Mouse (Mus musculus) limb, embryonic 12.5 days (tissue): ENCODE results near the gene Phtf2. TPM values are rescaled to one million over a fixed set of nuclear protein-coding genes. Genes with fewer than 3 reads are reported as not detected.
"Not testable (repeated sequence)": the region's sequence is repeated elsewhere in the genome, so short reads cannot be mapped to it uniquely, and the experiment has no call there.

ENCODE experiments used
- ATAC-seq: fragments of 200-750 bp; cut with Nextera tagmentation; 2 replicates; pipeline ENCODE4 v1.8.0; 2017; ENCODE audit warnings: low read depth, moderate TSS enrichment; ENCODE audit not compliant: insufficient number of reproducible peaks, insufficient read depth, low FRiP score, low TSS enrichment
- H3K27ac ChIP-seq: fragments of 300-500 bp; sonication (generic); 2 replicates; pipeline ENCODE4 v1.5.1; 2016; ENCODE audit warnings: mild to moderate bottlenecking, moderate library complexity
- H3K27me3 ChIP-seq: fragments of 300-500 bp; sonication (generic); 2 replicates; pipeline ENCODE4 v1.6.1; 2016; ENCODE audit warnings: mild to moderate bottlenecking, moderate library complexity
- H3K36me3 ChIP-seq: fragments of 300-500 bp; sonication (generic); 2 replicates; pipeline ENCODE4 v1.6.1; 2016; ENCODE audit warnings: mild to moderate bottlenecking, moderate library complexity
- H3K4me1 ChIP-seq: fragments of 300-500 bp; sonication (generic); replicated peaks from 2 replicates; pipeline ENCODE4 v1.6.1; 2016
- H3K4me2 ChIP-seq: fragments of 300-500 bp; sonication (generic); 2 replicates; pipeline ENCODE4 v1.6.1; 2016; ENCODE audit warnings: mild to moderate bottlenecking, moderate library complexity
- H3K4me3 ChIP-seq: fragments of 300-500 bp; sonication (generic); replicated peaks from 2 replicates; pipeline ENCODE4 v1.5.1; 2016; ENCODE audit warnings: mild to moderate bottlenecking
- H3K9ac ChIP-seq: fragments of 300-500 bp; sonication (generic); replicated peaks from 2 replicates; pipeline ENCODE4 v1.6.1; 2016; ENCODE audit warnings: mild to moderate bottlenecking, moderate library complexity
- H3K9me3 ChIP-seq: fragments of 300-500 bp; sonication (generic); 2 replicates; pipeline ENCODE4 v1.6.1; 2016; ENCODE audit warnings: mild to moderate bottlenecking, moderate library complexity
- WGBS: fragments of 180-500 bp; shearing (Covaris S2); methylation state at CpG from one replicate; pipeline ENCODE4 v1.1.7; 2016; 5-methylcytosine and 5-hydroxymethylcytosine counted together
- polyA plus RNA-seq: library from polyadenylated mRNA; unstranded; fragments of >200 nt; fragmentation: Nextera tagmentation; extraction: Ambion mirVana; gene quantifications from 2 replicates; pipeline ENCODE4 v1.2.1, GENCODE M21; 2016

Gene Phtf2
- polyA plus RNA-seq, 1 experiment from 2014 or later, result 20.8 TPM

DNA sequence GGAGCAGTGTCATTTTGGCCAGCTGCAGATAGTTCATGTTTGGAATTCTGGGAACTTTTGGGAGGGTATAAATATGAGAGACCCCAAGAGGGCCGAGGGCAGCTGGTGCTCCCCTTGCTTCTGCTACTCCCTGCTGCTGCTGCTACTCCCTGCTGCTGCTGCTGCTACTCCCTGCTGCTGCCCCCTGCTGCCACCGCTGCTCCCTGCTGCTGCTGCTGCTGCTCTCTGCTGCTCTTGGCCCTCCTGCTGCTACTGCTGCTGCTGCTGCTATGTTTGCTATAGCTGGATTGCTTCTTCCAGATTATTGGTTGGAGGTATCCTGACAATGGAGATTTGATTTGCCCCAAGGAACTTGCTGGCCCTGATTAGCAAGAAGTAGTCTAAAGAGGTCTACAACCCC is 143.1 kb downstream of the Phtf2 start:
- no peaks in the 10 kb centered on the region for H3K4me1 ChIP-seq
- no peaks in the 10 kb centered on the region for H3K9me3 ChIP-seq
- no peaks in the 10 kb centered on the region for H3K27me3 ChIP-seq
- H3K4me2 ChIP-seq, result no peak overlapping the region
- no peak overlapping the region for H3K4me3 ChIP-seq
- no peak for ATAC-seq
- WGBS, result 61% methylated on average over 2 of the region's 2 CpGs
- H3K27ac ChIP-seq, result no peak overlapping the region
- H3K9ac ChIP-seq, result no peak overlapping the region
- H3K36me3 ChIP-seq, result no peaks in the 10 kb centered on the region

DNA sequence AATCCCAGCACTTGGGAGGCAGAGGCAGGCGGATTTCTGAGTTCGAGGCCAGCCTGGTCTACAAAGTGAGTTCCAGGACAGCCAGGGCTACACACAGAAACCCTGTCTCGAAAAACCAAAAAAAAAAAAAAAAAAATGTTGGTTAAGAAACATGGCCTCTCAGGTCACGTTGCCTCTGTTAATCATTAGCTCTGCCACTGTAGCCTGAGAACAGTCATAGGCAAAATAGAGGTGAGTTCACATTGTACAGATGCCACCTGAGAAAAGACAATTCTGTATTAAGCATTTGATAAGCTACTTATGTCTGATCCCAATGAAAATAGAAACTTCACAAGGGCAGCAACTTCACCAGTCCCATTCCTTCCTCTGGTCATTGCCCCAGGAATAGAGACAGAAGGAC is 158.7 kb downstream of the Phtf2 start:
- not testable (repeated sequence) for H3K36me3 ChIP-seq, ATAC-seq, H3K27ac ChIP-seq, H3K27me3 ChIP-seq, H3K4me3 ChIP-seq, H3K4me2 ChIP-seq, H3K9ac ChIP-seq, H3K4me1 ChIP-seq, H3K9me3 ChIP-seq
- 74% methylated on average over 4 of the region's 4 CpGs for WGBS

DNA sequence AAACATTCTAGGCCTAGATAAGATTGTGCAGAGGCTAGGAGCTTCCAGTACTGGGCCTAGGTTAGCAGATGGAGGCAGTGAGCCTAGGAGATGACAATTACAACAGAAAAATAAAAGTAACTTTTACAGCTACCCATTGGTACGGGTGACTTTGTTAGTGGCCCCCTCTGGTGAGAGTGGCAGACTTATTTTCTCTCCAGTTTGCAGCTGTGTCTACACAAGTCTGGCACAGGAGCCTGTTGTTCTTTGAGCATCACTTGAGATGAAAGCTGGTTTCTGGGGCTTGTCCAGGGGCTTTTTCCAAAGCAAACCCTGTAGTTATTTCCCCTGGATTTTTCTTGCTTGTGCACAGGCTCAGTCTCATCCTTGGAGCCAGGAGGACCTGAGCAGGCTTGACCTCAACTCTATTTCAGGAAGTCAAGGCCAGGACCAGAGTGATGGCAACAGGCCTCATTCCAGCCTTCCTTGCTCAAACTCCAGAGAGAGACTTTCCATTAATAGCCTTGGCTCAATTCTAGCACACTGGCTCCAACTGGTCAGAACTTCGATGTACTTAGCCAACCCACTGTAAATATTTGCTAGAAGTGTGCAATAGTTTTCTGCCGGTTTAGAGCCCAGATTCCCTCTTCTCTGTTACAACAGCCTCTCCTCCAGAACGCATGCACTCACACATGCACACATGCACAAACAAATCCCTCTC is 161.6 kb downstream of the Phtf2 start:
- Histone ChIP-seq H3K27ac (no peak overlapping the region), H3K27me3 (no peaks in the 10 kb centered on the region), H3K4me1 (no peaks in the 10 kb centered on the region), H3K4me2 (no peak overlapping the region), H3K9ac (no peak overlapping the region), H3K9me3 (no peaks in the 10 kb centered on the region), H3K36me3 (no peaks in the 10 kb centered on the region), H3K4me3 (no peak overlapping the region)
- 82% methylated on average over 4 of the region's 4 CpGs for WGBS
- ATAC-seq, result no peak

DNA sequence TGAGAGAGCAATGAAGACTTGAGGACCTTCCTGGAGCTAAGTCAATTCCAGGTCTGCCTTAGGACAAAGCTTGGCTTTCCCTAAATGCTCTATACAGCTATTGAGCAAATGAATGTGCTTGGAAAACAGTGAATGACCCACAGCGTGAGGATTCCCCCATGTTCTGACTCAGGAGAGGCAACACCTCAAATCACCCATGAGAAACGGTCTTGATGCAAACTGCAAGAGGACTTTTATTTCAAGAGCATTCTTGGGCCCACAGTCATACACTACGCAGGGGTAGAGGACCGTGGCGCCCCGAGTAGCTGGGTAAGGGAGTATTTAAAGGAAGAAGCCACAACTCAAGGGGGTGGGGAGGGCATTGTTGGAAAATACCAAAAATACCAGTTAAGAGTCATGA is 165.9 kb downstream of the Phtf2 start:
- H3K27ac ChIP-seq, H3K4me1 ChIP-seq, H3K9ac ChIP-seq, H3K27me3 ChIP-seq, H3K4me2 ChIP-seq, H3K9me3 ChIP-seq, H3K36me3 ChIP-seq, ATAC-seq, H3K4me3 ChIP-seq: not testable (repeated sequence)
- WGBS, result 90% methylated on average over 6 of the region's 6 CpGs

DNA sequence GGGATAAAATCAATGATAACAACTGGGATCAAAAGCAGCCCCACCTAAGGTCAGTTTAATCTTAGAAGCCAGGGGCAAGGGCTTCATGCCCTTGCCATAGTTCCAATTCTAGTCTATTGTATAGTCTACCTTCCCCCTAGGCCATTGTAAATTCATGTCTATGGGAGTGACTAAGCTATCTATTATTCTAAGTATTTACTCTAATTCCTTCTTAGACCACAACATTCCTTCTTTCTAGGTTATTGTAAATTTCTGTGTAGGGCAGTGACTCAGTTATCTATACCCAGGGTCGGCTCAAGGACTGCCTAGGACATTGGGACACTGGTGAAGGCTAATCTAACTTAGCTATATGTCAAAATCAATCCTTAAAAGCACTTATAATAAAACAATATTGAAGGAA is 167.3 kb downstream of the Phtf2 start:
- not testable (repeated sequence) for H3K9me3 ChIP-seq, H3K4me3 ChIP-seq, H3K27ac ChIP-seq, H3K36me3 ChIP-seq, ATAC-seq, H3K4me2 ChIP-seq, H3K27me3 ChIP-seq, H3K4me1 ChIP-seq, H3K9ac ChIP-seq
- 94% methylated on average over 1 of the region's 1 CpGs for WGBS

DNA sequence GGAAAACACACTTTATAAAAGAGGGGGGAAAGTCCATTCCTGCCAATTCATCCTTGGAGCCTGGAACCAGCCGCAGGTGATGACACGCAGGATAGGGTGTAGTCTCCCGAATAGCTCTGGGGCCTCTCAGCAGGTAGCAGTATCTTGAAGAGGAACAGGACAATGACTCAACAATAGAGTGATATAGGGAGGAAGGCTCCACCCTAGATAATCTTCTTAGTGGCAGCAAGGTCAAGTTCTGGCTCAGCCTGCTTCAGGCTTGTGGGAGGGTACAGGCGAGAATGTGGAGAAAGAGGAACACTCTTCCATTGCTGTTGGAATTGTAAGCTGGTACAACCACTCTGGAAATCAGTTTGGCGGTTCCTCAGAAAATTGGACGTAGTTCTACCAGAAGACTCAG is 171.1 kb downstream of the Phtf2 start:
- not testable (repeated sequence) for H3K4me2 ChIP-seq, H3K9ac ChIP-seq
- 95% methylated on average over 6 of the region's 6 CpGs for WGBS

More for the DNA sequence above, 171.1 kb downstream of the Phtf2 start:
- not testable (repeated sequence) for H3K27me3 ChIP-seq, ATAC-seq, H3K9me3 ChIP-seq, H3K4me1 ChIP-seq, H3K27ac ChIP-seq, H3K36me3 ChIP-seq, H3K4me3 ChIP-seq

Other genes with a start within 250 kb of the Phtf2 start
- 53.4 and 55.6 TPM in 2 replicates for gene Tmem60, start 67 bp upstream of the Phtf2 start, polyA plus RNA-seq
- gene Rsbn1l, start 74.3 kb upstream of the Phtf2 start, polyA plus RNA-seq, result 4.9 and 7.0 TPM in 2 replicates
- 25.5 and 26.7 TPM in 2 replicates for gene Ptpn12, start 173.8 kb upstream of the Phtf2 start, polyA plus RNA-seq